Mouse (Mus musculus): ENCODE results near the gene Fcgrt.
"Not testable (repeated sequence)": the region's sequence is repeated elsewhere in the genome, so short reads cannot be mapped to it uniquely, and the experiment has no call there.

DNA sequence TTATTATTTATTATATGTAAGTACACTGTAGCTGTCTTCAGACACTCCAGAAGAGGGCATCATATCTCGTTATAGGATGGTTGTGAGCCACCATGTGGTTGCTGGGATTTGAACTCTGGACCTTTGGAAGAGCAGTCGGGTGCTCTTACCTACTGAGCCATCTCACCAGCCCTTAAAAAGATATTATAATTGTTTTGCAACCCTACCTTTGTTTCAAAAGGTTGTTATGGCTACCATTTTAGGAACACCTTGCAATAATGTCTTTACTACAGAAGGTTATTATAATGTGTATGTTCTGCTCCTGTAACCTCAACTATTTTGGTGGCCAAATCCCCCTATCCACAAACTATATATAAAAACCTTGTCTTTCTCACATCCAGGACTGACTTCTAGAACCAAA lies 49.4 kb upstream of the Fcgrt start:
- not testable (repeated sequence) for TF ChIP-seq POLR2A (IDR thresholded peaks at IDR 0.05; ENCODE audit: borderline replicate concordance, extremely low read depth, low read depth, low read length); CTCF (IDR thresholded peaks at IDR 0.05; ENCODE audit: insufficient read depth, low read length)
